In the genomic region with DNA sequence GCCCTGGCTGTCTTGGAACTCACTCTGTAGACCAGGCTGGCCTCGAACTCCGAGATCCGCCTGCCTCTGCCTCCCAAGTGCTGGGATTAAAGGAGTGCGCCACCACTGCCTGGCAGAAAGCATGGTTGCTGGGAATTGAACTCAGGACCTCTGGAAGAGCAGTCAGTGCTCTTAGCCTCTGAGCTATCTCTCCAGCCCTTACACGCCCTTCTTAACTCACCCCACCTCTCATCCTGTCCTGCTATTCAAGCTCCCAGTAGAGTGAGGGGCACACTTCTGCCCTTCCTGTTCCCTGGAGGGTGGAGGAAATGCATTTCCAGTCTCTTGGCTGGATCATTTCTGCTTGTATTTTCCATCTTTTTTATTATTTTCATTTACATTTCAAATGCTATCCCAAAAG, we compare ENCODE assay signal across 24 mouse cellular contexts. TPM values are rescaled to one million over a fixed set of nuclear protein-coding genes. Genes with fewer than 3 reads are reported as not detected.
DNase-seq lines count a peak whose midpoint lies in the region; ATAC-seq and TF ChIP-seq lines count a peak whose summit lies in the region.
"Had no signal": no experiment of that assay in that cellular context is flagged by ENCODE, and none has a peak within 500 bp of the region (broad histone marks: within the 10 kb centered on the region; RNA-seq: fewer than 3 reads in every experiment).

No protein-coding gene starts in this region.

- H3K27ac ChIP-seq in gastrocnemius, adult 2 months, result peak overlapping the region; percentile 72; the same call in 1 of the 2 replicates
- H3K27ac ChIP-seq in intestine, embryonic 14.5 days (ENCODE audit: low read depth), result no peak overlapping the region
- no peak overlapping the region for H3K27ac ChIP-seq in intestine, embryonic 15.5 days
- H3K27ac ChIP-seq in MEL (ENCODE audit: control insufficient read depth, low read depth, low read length), result no peak overlapping the region
- no peak overlapping the region for H3K27ac ChIP-seq in kidney, embryonic 15.5 days
- H3K27ac ChIP-seq: embryonic facial prominence, embryonic 10.5 days; embryonic facial prominence, embryonic 12.5 days; forebrain, embryonic 13.5 days; forebrain, embryonic 15.5 days had no signal

- peaks cover 90% of the 10 kb centered on the region for H3K36me3 ChIP-seq in intestine, embryonic 14.5 days (ENCODE audit: control insufficient read depth, insufficient read depth, low read length)
- peaks cover 48% of the 10 kb centered on the region for H3K36me3 ChIP-seq in intestine, embryonic 15.5 days
- H3K36me3 ChIP-seq in MEL (ENCODE audit: control insufficient read depth in 1 of 2, insufficient read depth in 2 of 2, low read length in 2 of 2), result peaks cover 13 to 47% of the 10 kb centered on the region in 2 experiments
- peaks cover 86% of the 10 kb centered on the region for H3K36me3 ChIP-seq in kidney, embryonic 15.5 days

- WGBS in intestine, embryonic 14.5 days, result 93% methylated on average over 5 of the region's 5 CpGs
- WGBS in intestine, embryonic 15.5 days, result 91% methylated on average over 5 of the region's 5 CpGs
- WGBS in kidney, embryonic 15.5 days, result 87% methylated on average over 5 of the region's 5 CpGs

- H3K4me3 ChIP-seq in gastrocnemius, adult 2 months, result no peak overlapping the region
- no peak overlapping the region for H3K4me3 ChIP-seq in intestine, embryonic 14.5 days (ENCODE audit: low read depth, low read length)
- no peak overlapping the region for H3K4me3 ChIP-seq in intestine, embryonic 15.5 days (replicated peaks)
- no peak overlapping the region for H3K4me3 ChIP-seq in MEL (ENCODE audit: control insufficient read depth in 1 of 2, insufficient read depth in 1 of 2, low read depth in 2 of 2, low read length in 2 of 2)
- no peak overlapping the region for H3K4me3 ChIP-seq in kidney, embryonic 15.5 days (replicated peaks)
- H3K4me3 ChIP-seq: embryonic facial prominence, embryonic 10.5 days; embryonic facial prominence, embryonic 12.5 days; forebrain, embryonic 13.5 days; forebrain, embryonic 15.5 days had no signal

- TF ChIP-seq CTCF in gastrocnemius, adult 2 months (IDR thresholded peaks at IDR 0.05), result no peak
- TF ChIP-seq CTCF in MEL (IDR thresholded peaks at IDR 0.05 in 2 of 3, conservative IDR thresholded peaks at IDR 0.05 in 1 of 3; ENCODE audit: control insufficient read depth in 1 of 3, insufficient read depth in 1 of 3, low read depth in 2 of 3, low read length in 3 of 3, poor library complexity in 1 of 3, severe bottlenecking in 1 of 3), result no peak

- no peak for TF ChIP-seq RAD21 in MEL (IDR thresholded peaks at IDR 0.05; ENCODE audit: low read depth, low read length)

- no peak overlapping the region for H3K9ac ChIP-seq in intestine, embryonic 14.5 days (ENCODE audit: low read length)
- H3K9ac ChIP-seq in intestine, embryonic 15.5 days, result no peak overlapping the region
- H3K9ac ChIP-seq in MEL (ENCODE audit: control insufficient read depth, low read depth, low read length, poor library complexity, severe bottlenecking), result no peak overlapping the region
- H3K9ac ChIP-seq in kidney, embryonic 15.5 days, result no peak overlapping the region
- H3K9ac ChIP-seq: embryonic facial prominence, embryonic 12.5 days; forebrain, embryonic 13.5 days; forebrain, embryonic 15.5 days; forebrain, postnatal 0 days had no signal

- no peak for DNase-seq in gastrocnemius, adult 2 months
- no peak for DNase-seq in gastrocnemius, postnatal 10 days
- peak; percentile 31 for DNase-seq in intestine, embryonic 14.5 days (ENCODE audit: low spot score)
- DNase-seq in MEL (ENCODE audit: low read depth, low spot score), result no peak
- DNase-seq: adrenal gland, adult 8-10 months; adrenal gland, postnatal 14 days; adrenal gland, postnatal 36 days; B cell, adult 2 months; cerebellum, adult 11-12 months; cerebellum, adult 2 months; cerebellum, adult 9-10 months; cerebellum, postnatal 10 days; cerebellum, postnatal 25 days; forebrain, postnatal 0 days had no signal

- H3K9me3 ChIP-seq in intestine, embryonic 14.5 days (ENCODE audit: control insufficient read depth, low read length), result no peaks in the 10 kb centered on the region
- no peaks in the 10 kb centered on the region for H3K9me3 ChIP-seq in intestine, embryonic 15.5 days
- H3K9me3 ChIP-seq in MEL (replicated peaks; ENCODE audit: insufficient read depth, low read length), result no peaks in the 10 kb centered on the region
- H3K9me3 ChIP-seq in kidney, embryonic 15.5 days (replicated peaks), result no peaks in the 10 kb centered on the region
- H3K9me3 ChIP-seq: embryonic facial prominence, embryonic 10.5 days; embryonic facial prominence, embryonic 12.5 days; forebrain, embryonic 13.5 days; forebrain, embryonic 15.5 days; G1E had no signal

- no peak for ATAC-seq in intestine, embryonic 14.5 days (replicated peaks; ENCODE audit: low FRiP score, low TSS enrichment, low read depth)
- no peak for ATAC-seq in intestine, embryonic 15.5 days
- no peak for ATAC-seq in kidney, embryonic 15.5 days (replicated peaks; ENCODE audit: low FRiP score)
- ATAC-seq: activated CD4-positive, CD25-positive, alpha-beta regulatory T cell, adult 4 months; CD4-positive, CD25-positive, alpha-beta regulatory T cell, adult 4 months; forebrain, embryonic 13.5 days; forebrain, embryonic 15.5 days; forebrain, postnatal 0 days had no signal

- no peak for TF ChIP-seq POLR2A in MEL (IDR thresholded peaks at IDR 0.05; ENCODE audit: control insufficient read depth in 1 of 2, insufficient read depth in 1 of 2, low read depth in 1 of 2, low read length in 2 of 2, poor library complexity in 1 of 2)

- intact Hi-C loops in gastrocnemius, adult 2 months (cut with DNase I), result loop anchor here (10.0 kb wide), 1 partner anchor 143 kb away; a partner anchor contains a TSS

- H3K27me3 ChIP-seq in intestine, embryonic 14.5 days (replicated peaks; ENCODE audit: control insufficient read depth, insufficient read depth, low read length), result no peaks in the 10 kb centered on the region
- no peaks in the 10 kb centered on the region for H3K27me3 ChIP-seq in intestine, embryonic 15.5 days (replicated peaks)
- no peaks in the 10 kb centered on the region for H3K27me3 ChIP-seq in MEL (ENCODE audit: control insufficient read depth in 1 of 2, insufficient read depth in 2 of 2, low read length in 2 of 2)
- H3K27me3 ChIP-seq in kidney, embryonic 15.5 days, result no peaks in the 10 kb centered on the region
- H3K27me3 ChIP-seq: CH12.LX; embryonic facial prominence, embryonic 12.5 days; forebrain, embryonic 13.5 days; forebrain, embryonic 15.5 days had no signal

- TF ChIP-seq EP300 in MEL (IDR thresholded peaks at IDR 0.05; ENCODE audit: low read depth in 1 of 2, low read length in 2 of 2), result no peak

- H3K4me2 ChIP-seq in intestine, embryonic 14.5 days (ENCODE audit: low read length), result no peak overlapping the region
- H3K4me2 ChIP-seq in intestine, embryonic 15.5 days (replicated peaks), result no peak overlapping the region
- H3K4me2 ChIP-seq in kidney, embryonic 15.5 days, result no peak overlapping the region
- H3K4me2 ChIP-seq: embryonic facial prominence, embryonic 12.5 days; forebrain, embryonic 13.5 days; forebrain, embryonic 15.5 days had no signal

- H3K79me2 ChIP-seq in MEL (ENCODE audit: control insufficient read depth, insufficient read depth, low read length, poor library complexity), result peaks cover 3% of the 10 kb centered on the region; the same call in 1 of the 2 replicates

- no peaks in the 10 kb centered on the region for H3K4me1 ChIP-seq in intestine, embryonic 14.5 days (replicated peaks; ENCODE audit: control insufficient read depth, insufficient read depth, low read length)
- no peaks in the 10 kb centered on the region for H3K4me1 ChIP-seq in intestine, embryonic 15.5 days (replicated peaks)
- H3K4me1 ChIP-seq in MEL (ENCODE audit: control insufficient read depth in 1 of 2, insufficient read depth in 2 of 2, low read length in 2 of 2), result no peaks in the 10 kb centered on the region; a peak in 1 of 4 replicates
- H3K4me1 ChIP-seq in kidney, embryonic 15.5 days, result no peaks in the 10 kb centered on the region
- H3K4me1 ChIP-seq: embryonic facial prominence, embryonic 10.5 days; embryonic facial prominence, embryonic 12.5 days; forebrain, embryonic 13.5 days; forebrain, embryonic 15.5 days had no signal

TF ChIP-seq in MEL, 35 proteins besides CTCF, POLR2A, EP300 and RAD21:
- peak; percentile 51 for TF ChIP-seq TBP (IDR thresholded peaks at IDR 0.05; ENCODE audit: low read depth, low read length)
- no peak for TF ChIP-seq ELF1 (IDR thresholded peaks at IDR 0.05; ENCODE audit: low read depth, low read length)
TF ChIP-seq in MEL: peak in this region for 1.

RNA-seq across cellular contexts. Expression of a gene that starts 15.5 kb away (rescaled TPM):
- 100 to 1,000 TPM; 273 to 325 TPM for total RNA-seq in gastrocnemius, adult 2 months (2021)
- 100 to 1,000 TPM; 563 to 619 TPM for total RNA-seq in gastrocnemius, postnatal 10 days (2021)
- 671 and 756 TPM in 2 replicates for polyA plus RNA-seq in intestine, embryonic 14.5 days (2014; fragmentation: Nextera tagmentation; extraction: Ambion mirVana)
- polyA plus RNA-seq in intestine, embryonic 15.5 days (2015; fragmentation: Nextera tagmentation; extraction: Ambion mirVana), result 462 and 512 TPM in 2 replicates
- total RNA-seq in MEL (2012; rRNA removed), result 167 and 175 TPM in 2 replicates
- polyA plus RNA-seq in MEL (2012; ENCODE audit: insufficient read depth in 1 of 2, insufficient read length in 2 of 2, low read depth in 1 of 2, low replicate concordance in 2 of 2, missing spikeins in 1 of 2), result 100 to 1,000 TPM; 216 to 583 TPM
- 647 and 670 TPM in 2 replicates for polyA plus RNA-seq in kidney, embryonic 15.5 days (2015; fragmentation: Nextera tagmentation; extraction: Ambion mirVana)
